ENCODE assay signal across 19 mouse cellular contexts in genomic region chr10:84142741-84143454, GRCm38 (mm10).
DNase-seq lines count a peak whose midpoint lies in the region; ATAC-seq and TF ChIP-seq lines count a peak whose summit lies in the region.
"Had no signal": no experiment of that assay in that cellular context is flagged by ENCODE, and none has a peak within 500 bp of the region (broad histone marks: within the 10 kb centered on the region; RNA-seq: fewer than 3 reads in every experiment).

No protein-coding gene starts in this region.

- no peak for ATAC-seq in heart, embryonic 12.5 days (ENCODE audit: insufficient number of reproducible peaks, low FRiP score)
- ATAC-seq in lung, postnatal 0 days, result peak; percentile 78
- ATAC-seq in hindbrain, postnatal 0 days, result no peak

- H3K36me3 ChIP-seq in heart, embryonic 12.5 days, result no peaks in the 10 kb centered on the region
- no peaks in the 10 kb centered on the region for H3K36me3 ChIP-seq in embryonic facial prominence, embryonic 10.5 days (replicated peaks)
- no peaks in the 10 kb centered on the region for H3K36me3 ChIP-seq in lung, postnatal 0 days (ENCODE audit: insufficient read depth, low read length)
- H3K36me3 ChIP-seq in hindbrain, postnatal 0 days (ENCODE audit: insufficient read depth, low read length), result no peaks in the 10 kb centered on the region
- H3K36me3 ChIP-seq: embryonic facial prominence, embryonic 15.5 days; hindbrain, embryonic 12.5 days; stomach, embryonic 15.5 days had no signal

- peak; percentile 77 for TF ChIP-seq EP300 in lung, postnatal 0 days (IDR thresholded peaks at IDR 0.05)

- 0 out of 2 replicates have a peak, but pooled peaks have one; percentile 15 for TF ChIP-seq CTCF in lung, postnatal 0 days (IDR thresholded peaks at IDR 0.05)
- TF ChIP-seq CTCF in hindbrain, postnatal 0 days (IDR thresholded peaks at IDR 0.05; ENCODE audit: low read depth), result no peak

- no peak overlapping the region for H3K4me3 ChIP-seq in heart, embryonic 12.5 days
- H3K4me3 ChIP-seq in embryonic facial prominence, embryonic 10.5 days, result no peak overlapping the region
- H3K4me3 ChIP-seq in lung, postnatal 0 days (ENCODE audit: low read depth, low read length), result no peak overlapping the region
- no peak overlapping the region for H3K4me3 ChIP-seq in hindbrain, postnatal 0 days (ENCODE audit: low read length)
- H3K4me3 ChIP-seq: embryonic facial prominence, embryonic 15.5 days; hindbrain, embryonic 12.5 days; layer of hippocampus, adult 2 months; megakaryocyte, embryonic 14.5 days; stomach, embryonic 15.5 days had no signal

- no peak overlapping the region for H3K4me2 ChIP-seq in heart, embryonic 12.5 days
- H3K4me2 ChIP-seq in lung, postnatal 0 days (replicated peaks; ENCODE audit: low read depth, low read length), result no peak overlapping the region
- H3K4me2 ChIP-seq in hindbrain, postnatal 0 days (ENCODE audit: low read depth, low read length), result no peak overlapping the region
- H3K4me2 ChIP-seq: embryonic facial prominence, embryonic 15.5 days; hindbrain, embryonic 12.5 days; stomach, embryonic 15.5 days had no signal

- intact Hi-C loops in left cerebral cortex, postnatal 25 days (cut with DNase I), result no loop called here

- H3K9me3 ChIP-seq in heart, embryonic 12.5 days (replicated peaks), result 0 out of 2 replicates have a peak, but pooled peaks cover 2% of the 10 kb centered on the region
- H3K9me3 ChIP-seq in embryonic facial prominence, embryonic 10.5 days, result no peaks in the 10 kb centered on the region
- H3K9me3 ChIP-seq in lung, postnatal 0 days (ENCODE audit: low read length), result no peaks in the 10 kb centered on the region
- H3K9me3 ChIP-seq in hindbrain, postnatal 0 days (ENCODE audit: low read length), result 0 out of 2 replicates have a peak, but pooled peaks cover 2% of the 10 kb centered on the region
- H3K9me3 ChIP-seq: embryonic facial prominence, embryonic 15.5 days; hindbrain, embryonic 12.5 days; stomach, embryonic 15.5 days had no signal

- H3K27me3 ChIP-seq in heart, embryonic 12.5 days (replicated peaks), result no peaks in the 10 kb centered on the region
- H3K27me3 ChIP-seq in embryonic facial prominence, embryonic 10.5 days (replicated peaks; ENCODE audit: low read depth, poor library complexity, severe bottlenecking), result no peaks in the 10 kb centered on the region
- no peaks in the 10 kb centered on the region for H3K27me3 ChIP-seq in lung, postnatal 0 days (replicated peaks; ENCODE audit: insufficient read depth, low read length)
- no peaks in the 10 kb centered on the region for H3K27me3 ChIP-seq in hindbrain, postnatal 0 days (ENCODE audit: insufficient read depth, low read length)
- H3K27me3 ChIP-seq: embryonic facial prominence, embryonic 15.5 days; hindbrain, embryonic 12.5 days; megakaryocyte, embryonic 14.5 days; stomach, embryonic 15.5 days had no signal

- H3K4me1 ChIP-seq in heart, embryonic 12.5 days (replicated peaks), result peaks cover 8% of the 10 kb centered on the region
- peaks cover 15% of the 10 kb centered on the region for H3K4me1 ChIP-seq in embryonic facial prominence, embryonic 10.5 days
- no peaks in the 10 kb centered on the region for H3K4me1 ChIP-seq in lung, postnatal 0 days (ENCODE audit: insufficient read depth, low read depth, low read length)
- no peaks in the 10 kb centered on the region for H3K4me1 ChIP-seq in hindbrain, postnatal 0 days (ENCODE audit: insufficient read depth, low read length)

- 68% methylated on average over 8 of the region's 8 CpGs for WGBS in heart, embryonic 12.5 days
- 70% methylated on average over 8 of the region's 8 CpGs for WGBS in embryonic facial prominence, embryonic 10.5 days
- WGBS in lung, postnatal 0 days, result 35% methylated on average over 8 of the region's 8 CpGs
- 83% methylated on average over 8 of the region's 8 CpGs for WGBS in hindbrain, postnatal 0 days

- H3K27ac ChIP-seq in heart, embryonic 12.5 days (ENCODE audit: poor library complexity, severe bottlenecking), result no peak overlapping the region
- no peak overlapping the region for H3K27ac ChIP-seq in embryonic facial prominence, embryonic 10.5 days (replicated peaks)
- peak overlapping the region; percentile 2; the same call in 1 of the 2 replicates for H3K27ac ChIP-seq in lung, postnatal 0 days (ENCODE audit: low read length)
- H3K27ac ChIP-seq in hindbrain, postnatal 0 days, result no peak overlapping the region
- H3K27ac ChIP-seq: hindbrain, embryonic 12.5 days; layer of hippocampus, adult 2 months; liver, embryonic 14.5 days; stomach, embryonic 15.5 days had no signal

- DNase-seq in heart, adult 11 months, result peak; percentile 41
- DNase-seq in embryonic facial prominence, embryonic 10.5 days (ENCODE audit: low spot score), result peak; percentile 20
- peak; percentile 82 for DNase-seq in lung, postnatal 0 days (ENCODE audit: low spot score)
- peak; percentile 6 for DNase-seq in mesoderm, embryonic 11.5 days (ENCODE audit: low read depth, low spot score)
- DNase-seq in hindbrain, postnatal 0 days (ENCODE audit: low spot score), result no peak
- no peak for DNase-seq in left cerebral cortex, postnatal 25 days (ENCODE audit: low spot score in 2 of 2)
- DNase-seq: cerebellum, adult 8-10 months; kidney, adult 8-10 months; kidney, postnatal 14 days; right cerebral cortex, postnatal 25 days; thymus, adult 18-20 months; thymus, postnatal 4 days had no signal

- H3K9ac ChIP-seq in heart, embryonic 12.5 days, result no peak overlapping the region
- no peak overlapping the region for H3K9ac ChIP-seq in lung, postnatal 0 days (replicated peaks; ENCODE audit: low read depth)
- no peak overlapping the region for H3K9ac ChIP-seq in hindbrain, postnatal 0 days (replicated peaks; ENCODE audit: low read length)
- H3K9ac ChIP-seq: embryonic facial prominence, embryonic 15.5 days; hindbrain, embryonic 12.5 days; liver, embryonic 14.5 days; stomach, embryonic 15.5 days had no signal

Comparison
In these comparisons a context has a peak if more than half of its experiments do, and no peak if none do; other contexts are left out.
1. DNase-seq: peak in heart, adult 11 months (single experiment), embryonic facial prominence, embryonic 10.5 days (single experiment), lung, postnatal 0 days (single experiment) and mesoderm, embryonic 11.5 days (single experiment); none in hindbrain, postnatal 0 days (single experiment) and left cerebral cortex, postnatal 25 days (0 of 2).